Mouse (Mus musculus) myocyte (in vitro differentiated cells): ENCODE results near the gene Lbhd2.

Experiments
- MYOG ChIP-seq, 3 experiments: IDR thresholded peaks; one replicate each; pipeline ENCODE4 v1.6.1; 2011; ENCODE audit warnings: control low read depth in 2 of 3, low read depth in 2 of 3, mild to moderate bottlenecking in 2 of 3; ENCODE audit not compliant: insufficient read length in 2 of 3, control insufficient read depth in 1 of 3, insufficient read depth in 1 of 3
- POLR2A ChIP-seq: IDR thresholded peaks from one replicate; pipeline ENCODE4 v1.6.1; 2011; ENCODE audit warnings: low read depth, mild to moderate bottlenecking, control low read depth, moderate library complexity; ENCODE audit not compliant: insufficient read length
- POLR2AphosphoS2 ChIP-seq: IDR thresholded peaks from one replicate; pipeline ENCODE4 v1.6.1; 2011; ENCODE audit warnings: low read depth, control low read depth; ENCODE audit not compliant: insufficient read length

DNA sequence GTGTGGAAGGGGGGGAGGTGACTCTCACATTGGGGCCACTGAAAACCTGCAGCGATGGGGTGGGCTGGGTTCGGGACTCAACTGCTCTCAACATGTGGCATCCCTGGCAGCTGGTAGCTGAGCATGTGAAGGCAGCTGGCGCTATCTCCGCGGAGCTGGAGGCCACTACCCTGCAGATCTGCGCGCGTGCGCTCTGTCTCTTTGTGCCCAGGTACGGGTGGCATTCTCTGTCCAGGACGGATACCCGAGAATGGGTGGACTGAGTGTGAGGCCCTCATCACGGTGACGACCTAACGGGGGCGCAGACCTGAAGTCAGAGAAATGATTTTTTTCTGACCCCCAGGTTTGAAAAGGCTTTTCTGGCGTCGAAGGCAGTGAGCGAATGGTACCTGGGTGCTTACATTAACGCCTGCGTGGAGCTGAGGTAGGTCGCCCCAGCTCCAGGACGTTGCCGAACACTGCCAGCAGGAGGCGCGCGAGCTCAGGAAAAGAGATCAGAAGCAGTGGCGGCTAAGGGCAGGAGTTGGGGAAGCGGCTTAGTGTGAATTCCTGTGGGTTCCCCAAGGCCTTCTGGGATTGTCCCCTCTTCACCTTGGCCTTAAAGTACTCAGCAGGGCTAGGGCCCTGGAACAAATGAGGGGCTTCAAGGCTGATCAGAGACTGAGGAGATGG is 19.3 kb downstream of the Lbhd2 start:
- TF ChIP-seq POLR2A (no peak), POLR2AphosphoS2 (no peak), MYOG (IDR thresholded peaks at IDR 0.05; ENCODE audit: control insufficient read depth in 1 of 3, insufficient read depth in 1 of 3, insufficient read length in 2 of 3, low read depth in 2 of 3) (no peak)
